Mouse (Mus musculus) lung, embryonic 16.5 days (tissue): ENCODE measurements around the gene Rab34. TPM values are rescaled to one million over a fixed set of nuclear protein-coding genes. Genes with fewer than 3 reads are reported as not detected.

Experiments
- ATAC-seq: fragments of 200-750 bp; cut with Nextera tagmentation; 2 replicates; pipeline ENCODE4 v1.8.0; 2017; ENCODE audit warnings: low read depth, mild to moderate bottlenecking, moderate library complexity
- H3K27ac ChIP-seq: fragments of 300-500 bp; sonication (generic); 2 replicates; pipeline ENCODE4 v1.5.1; 2014; ENCODE audit warnings: mild to moderate bottlenecking, control low read depth, low read length
- H3K27me3 ChIP-seq: fragments of 300-500 bp; sonication (generic); 2 replicates; pipeline ENCODE4 v1.6.1; 2014; ENCODE audit warnings: low read depth, low read length, mixed read lengths; ENCODE audit not compliant: control insufficient read depth, insufficient read depth
- H3K36me3 ChIP-seq: fragments of 300-500 bp; sonication (generic); 2 replicates; pipeline ENCODE4 v1.6.1; 2014; ENCODE audit warnings: low read length; ENCODE audit not compliant: control insufficient read depth, insufficient read depth
- H3K4me1 ChIP-seq: fragments of 300-500 bp; sonication (generic); replicated peaks from 2 replicates; pipeline ENCODE4 v1.6.1; 2014; ENCODE audit warnings: low read length, mixed read lengths; ENCODE audit not compliant: control insufficient read depth, insufficient read depth
- H3K4me2 ChIP-seq: fragments of 300-500 bp; sonication (generic); 2 replicates; pipeline ENCODE4 v1.6.1; 2014; ENCODE audit warnings: low read depth, low read length, control low read depth
- H3K4me3 ChIP-seq: fragments of 300-500 bp; sonication (generic); 2 replicates; pipeline ENCODE4 v1.5.1; 2014; ENCODE audit warnings: mild to moderate bottlenecking, low read length, control low read depth
- H3K9ac ChIP-seq: fragments of 300-500 bp; sonication (generic); 2 replicates; pipeline ENCODE4 v1.6.1; 2014; ENCODE audit warnings: low read length, control low read depth
- H3K9me3 ChIP-seq: fragments of 300-500 bp; sonication (generic); 2 replicates; pipeline ENCODE4 v1.6.1; 2016; ENCODE audit warnings: low read length; ENCODE audit not compliant: control insufficient read depth
- WGBS: fragments of 180-500 bp; shearing (Covaris S2); extraction: QIAGEN DNeasy Blood & Tissue Kit; methylation state at CpG from one replicate; pipeline ENCODE4 v1.1.7; 2014; 5-methylcytosine and 5-hydroxymethylcytosine counted together
- polyA plus RNA-seq: library from polyadenylated mRNA; unstranded; fragments of >200 nt; fragmentation: Nextera tagmentation; extraction: Ambion mirVana; gene quantifications from 2 replicates; pipeline ENCODE4 v1.2.1, GENCODE M21; 2015

Rab34 gene
- polyA plus RNA-seq, result 117 and 129 TPM in 2 replicates

GRCm38 (mm10) chr11:78188331-78189233 is at the start of gene Rab34:
Gene Rab34, plus strand, starts transcription at chr11:78188430.
- peak; percentile 88 for ATAC-seq
- Histone ChIP-seq H3K9me3 (no peaks in the 10 kb centered on the region), H3K9ac (peak within 1 kb of the TSS; percentile 95), H3K27me3 (no peaks in the 10 kb centered on the region), H3K4me1 (peaks cover 12% of the 10 kb centered on the region), H3K36me3 (peaks cover 14% of the 10 kb centered on the region), H3K4me3 (peak within 1 kb of the TSS; percentile 75), H3K4me2 (peak within 1 kb of the TSS; percentile 70), H3K27ac (peak within 1 kb of the TSS; percentile 100)
- under 1% methylated on average over 77 of the region's 80 CpGs for WGBS

DNA sequence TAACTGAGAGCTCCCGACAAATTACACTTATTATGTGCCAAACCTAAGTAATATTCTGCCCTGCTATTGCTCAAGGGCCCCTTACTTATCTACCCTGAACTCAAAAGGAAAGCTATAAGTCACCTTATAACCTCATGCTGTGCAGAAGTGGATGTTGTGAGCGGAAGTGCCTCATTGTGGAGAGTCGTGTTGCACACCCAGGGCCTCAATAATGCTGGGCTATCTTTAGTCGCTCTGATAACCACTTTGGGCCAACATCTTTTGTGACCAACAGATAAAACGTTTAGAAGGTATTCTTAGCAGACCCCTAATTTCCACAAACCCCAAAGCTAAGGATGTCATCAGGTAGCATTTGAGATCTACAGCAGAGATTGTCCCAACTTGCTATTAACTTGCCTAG is 47.6 kb upstream of the Rab34 start:
- no peak overlapping the region for H3K4me2 ChIP-seq
- no peak for ATAC-seq
- H3K4me1 ChIP-seq, result no peaks in the 10 kb centered on the region
- no peak overlapping the region for H3K27ac ChIP-seq
- no peaks in the 10 kb centered on the region for H3K9me3 ChIP-seq
- WGBS, result 68% methylated on average over 5 of the region's 5 CpGs
- no peaks in the 10 kb centered on the region for H3K27me3 ChIP-seq
- H3K9ac ChIP-seq, result no peak overlapping the region
- no peak overlapping the region for H3K4me3 ChIP-seq
- H3K36me3 ChIP-seq, result peaks cover 11% of the 10 kb centered on the region; the same call in 1 of the 2 replicates

DNA sequence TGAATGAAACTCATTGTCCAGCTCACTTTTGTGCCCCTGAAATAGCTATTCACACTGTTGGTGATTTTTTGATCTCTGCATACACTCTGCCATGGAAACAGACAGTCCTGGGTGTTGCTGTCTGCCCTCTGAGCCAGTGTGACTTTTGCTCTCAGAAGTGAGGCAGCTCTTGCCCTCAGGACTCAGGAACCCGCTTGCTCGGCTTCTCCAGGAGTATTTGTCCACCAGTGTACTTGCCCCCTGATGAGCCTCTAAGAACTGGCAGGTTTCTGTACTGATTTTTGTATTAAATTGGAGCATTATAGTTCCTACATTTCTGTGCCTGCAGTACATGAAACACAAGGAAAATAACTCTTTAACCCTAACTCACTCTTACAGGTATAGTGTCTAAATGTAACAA is 44.7 kb upstream of the Rab34 start:
- ATAC-seq, result no peak
- WGBS, result 81% methylated on average over 2 of the region's 2 CpGs
- H3K36me3 ChIP-seq, result peaks cover 12% of the 10 kb centered on the region; the same call in 1 of the 2 replicates

DNA sequence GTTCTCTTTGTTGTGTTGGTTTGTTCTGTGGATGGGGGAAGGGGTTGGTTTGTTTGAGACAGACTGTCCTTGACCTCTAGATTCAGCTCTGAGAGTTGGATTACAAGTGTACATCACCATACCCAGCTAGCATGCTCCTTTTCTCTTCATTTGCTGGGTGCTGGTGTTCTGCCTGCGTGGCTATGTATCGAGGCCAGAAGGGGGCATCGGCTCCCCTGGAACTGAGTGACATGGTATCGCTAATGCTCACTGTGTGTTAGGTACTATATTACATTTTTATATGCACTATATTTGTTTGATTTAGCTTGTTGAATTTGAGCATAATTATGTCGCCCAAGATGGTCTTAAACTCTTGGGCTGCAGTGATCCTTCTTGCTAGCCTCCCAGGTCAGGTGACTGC is 42.1 kb upstream of the Rab34 start:
- no peak overlapping the region for H3K9ac ChIP-seq
- H3K36me3 ChIP-seq, result peaks cover 24% of the 10 kb centered on the region
- no peaks in the 10 kb centered on the region for H3K9me3 ChIP-seq
- H3K27me3 ChIP-seq, result no peaks in the 10 kb centered on the region
- 83% methylated on average over 5 of the region's 5 CpGs for WGBS
- no peak overlapping the region for H3K27ac ChIP-seq
- H3K4me3 ChIP-seq, result no peak overlapping the region
- H3K4me1 ChIP-seq, result no peaks in the 10 kb centered on the region
- H3K4me2 ChIP-seq, result no peak overlapping the region
- no peak for ATAC-seq

More for the DNA sequence above, 44.7 kb upstream of the Rab34 start:
- H3K27me3 ChIP-seq, result no peaks in the 10 kb centered on the region
- H3K9ac ChIP-seq, result no peak overlapping the region
- no peaks in the 10 kb centered on the region for H3K4me1 ChIP-seq
- H3K9me3 ChIP-seq, result no peaks in the 10 kb centered on the region
- no peak overlapping the region for H3K27ac ChIP-seq
- no peak overlapping the region for H3K4me3 ChIP-seq
- H3K4me2 ChIP-seq, result no peak overlapping the region

DNA sequence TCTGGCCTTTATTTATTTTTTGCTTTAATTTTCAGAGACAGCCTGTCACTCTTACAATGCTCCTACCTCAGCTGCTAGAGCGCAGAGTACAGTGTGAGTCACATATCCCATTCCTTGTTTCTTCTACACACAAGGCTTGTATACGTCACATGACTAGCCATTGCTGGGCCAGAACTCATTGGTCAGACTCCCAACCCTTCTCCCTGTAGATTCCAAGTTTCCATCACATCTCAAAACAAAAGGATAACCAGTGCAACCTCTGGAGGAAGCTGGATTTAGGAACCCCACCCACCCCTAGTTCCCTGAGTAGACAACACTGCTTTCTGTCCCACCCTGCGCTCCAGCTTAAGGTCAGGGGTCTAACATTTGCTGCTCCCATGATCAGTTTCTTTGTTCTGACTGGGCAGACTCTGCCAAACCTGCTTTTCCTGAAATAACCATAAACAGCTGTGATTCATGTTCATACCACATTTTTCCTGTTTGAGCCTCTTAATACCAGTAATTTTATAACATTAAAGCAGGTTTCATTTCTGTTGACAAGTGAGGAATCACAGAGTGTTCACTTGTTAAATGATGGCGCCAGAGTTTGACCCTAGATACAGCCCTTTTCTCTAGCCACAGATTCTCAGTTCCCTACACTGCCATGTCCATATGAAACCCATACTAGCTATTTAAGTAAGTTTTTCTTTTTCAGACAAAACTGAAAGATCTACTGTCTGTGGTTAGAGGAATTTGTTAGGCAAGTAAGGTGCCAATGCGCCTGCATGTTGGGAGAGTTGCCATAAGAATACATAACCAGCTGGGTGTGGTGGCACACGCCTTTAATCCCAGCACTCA is 41.3 kb upstream of the Rab34 start:
- Histone ChIP-seq H3K36me3 (peaks cover 26% of the 10 kb centered on the region), H3K9me3 (no peaks in the 10 kb centered on the region), H3K4me3 (no peak overlapping the region), H3K27ac (no peak overlapping the region), H3K4me1 (peaks cover 2% of the 10 kb centered on the region), H3K9ac (no peak overlapping the region), H3K27me3 (no peaks in the 10 kb centered on the region), H3K4me2 (no peak overlapping the region)
- no peak for ATAC-seq
- WGBS, result 88% methylated on average over 6 of the region's 6 CpGs

- ATAC-seq, result no peak
- Histone ChIP-seq H3K27me3 (no peaks in the 10 kb centered on the region), H3K4me3 (no peak overlapping the region), H3K4me1 (peaks cover 28% of the 10 kb centered on the region), H3K36me3 (peaks cover 18% of the 10 kb centered on the region), H3K4me2 (no peak overlapping the region), H3K9ac (no peak overlapping the region), H3K9me3 (no peaks in the 10 kb centered on the region), H3K27ac (no peak overlapping the region)
- WGBS, result 38% methylated on average over 1 of the region's 1 CpGs
Measured at GRCm38 (mm10) chr11:78151161-78151560, 37.1 kb upstream of the Rab34 start.

DNA sequence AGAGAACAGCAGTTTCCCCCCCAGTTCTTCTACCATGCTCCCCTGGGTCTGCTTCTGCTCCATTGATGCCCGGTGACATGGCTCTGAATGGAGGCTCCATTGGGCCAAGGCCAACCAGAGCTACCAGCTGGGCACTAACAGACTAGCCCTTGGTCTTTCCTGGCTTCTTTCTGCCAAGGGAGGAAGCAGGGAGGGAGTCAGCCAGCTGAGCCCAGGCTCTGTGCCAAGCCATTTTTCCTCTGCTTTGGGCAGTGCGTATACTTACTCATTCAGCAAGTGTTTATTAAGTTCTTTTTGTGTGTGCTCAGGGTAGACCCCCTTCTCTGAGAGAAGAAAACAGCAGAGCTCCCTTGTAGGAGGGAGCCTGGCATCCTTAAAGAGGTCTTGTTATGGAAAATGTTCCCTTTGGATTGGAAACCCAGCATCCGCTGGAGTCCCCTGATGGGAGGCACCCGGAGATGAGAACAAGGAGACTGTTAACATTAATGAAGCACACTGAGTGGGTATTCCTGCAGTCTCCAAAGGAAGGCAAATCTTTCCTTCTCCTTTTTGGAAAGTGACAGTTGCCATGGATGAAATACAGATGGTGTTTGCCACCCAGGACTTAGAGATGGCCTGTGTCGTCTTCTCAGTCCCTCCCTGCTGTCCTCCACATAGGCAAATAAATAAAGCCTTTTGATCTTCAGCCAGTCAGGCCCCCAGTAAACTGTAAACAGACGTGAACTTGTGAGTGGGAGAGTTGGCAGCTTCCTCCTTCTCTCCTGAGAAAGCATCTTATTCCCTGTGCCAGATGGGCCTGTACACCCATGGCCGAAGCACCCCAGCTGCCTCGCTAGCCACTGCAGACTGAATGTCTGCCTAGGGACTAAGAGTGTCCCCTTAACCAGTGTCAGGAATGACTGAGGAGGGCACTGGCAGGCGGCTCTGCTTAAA is 35.7 kb upstream of the Rab34 start:
- Histone ChIP-seq H3K4me2 (no peak overlapping the region), H3K27me3 (no peaks in the 10 kb centered on the region), H3K4me3 (no peak overlapping the region), H3K27ac (peak overlapping the region; percentile 95), H3K9ac (peak overlapping the region; percentile 32), H3K4me1 (peaks cover 28% of the 10 kb centered on the region), H3K36me3 (peaks cover 22% of the 10 kb centered on the region), H3K9me3 (no peaks in the 10 kb centered on the region)
- WGBS, result 41% methylated on average over 9 of the region's 9 CpGs
- peak; percentile 86 for ATAC-seq

GRCm38 (mm10) chr11:78153778-78154177 is 34.5 kb upstream of the Rab34 start:
- 71% methylated on average over 13 of the region's 13 CpGs for WGBS
- no peak for ATAC-seq
- peak overlapping the region; percentile 95 for H3K27ac ChIP-seq

More at GRCm38 (mm10) chr11:78153778-78154177, 34.5 kb upstream of the Rab34 start:
- Histone ChIP-seq H3K4me1 (peaks cover 28% of the 10 kb centered on the region), H3K4me3 (no peak overlapping the region), H3K27me3 (no peaks in the 10 kb centered on the region), H3K4me2 (no peak overlapping the region), H3K36me3 (peaks cover 31% of the 10 kb centered on the region), H3K9ac (0 out of 2 replicates have a peak overlapping the region, but pooled peaks have one; percentile 9), H3K9me3 (no peaks in the 10 kb centered on the region)
